Mouse (Mus musculus): ENCODE measurements at regions not wholly inside any gene's neighbourhood (a gene's known extent, or its start where the extent isn't known, plus 50 kb on each side); places are given as distances from the start of the nearest gene placed in this dataset.

DNA sequence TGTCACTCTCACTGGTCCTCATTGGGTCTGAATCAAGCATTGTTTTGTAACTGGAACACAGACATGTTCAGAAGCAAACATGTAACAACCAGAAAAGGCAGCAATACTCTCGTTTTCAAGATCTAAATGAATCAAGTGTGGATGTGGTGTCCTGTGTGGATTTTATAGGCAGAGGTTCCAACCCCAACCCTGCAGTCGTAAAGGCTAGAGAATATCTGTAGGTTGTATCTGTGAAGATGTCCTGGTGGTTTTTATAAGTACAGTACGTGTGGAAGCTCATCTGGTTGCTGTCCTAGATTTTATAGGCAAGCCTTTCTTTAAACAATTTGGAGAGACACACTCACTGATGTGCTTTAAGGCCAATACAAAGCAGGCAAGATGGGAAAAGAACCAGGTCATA is 518.8 kb upstream of the Atp11b start:
- no peak for DNase-seq (ENCODE audit: low spot score)

DNA sequence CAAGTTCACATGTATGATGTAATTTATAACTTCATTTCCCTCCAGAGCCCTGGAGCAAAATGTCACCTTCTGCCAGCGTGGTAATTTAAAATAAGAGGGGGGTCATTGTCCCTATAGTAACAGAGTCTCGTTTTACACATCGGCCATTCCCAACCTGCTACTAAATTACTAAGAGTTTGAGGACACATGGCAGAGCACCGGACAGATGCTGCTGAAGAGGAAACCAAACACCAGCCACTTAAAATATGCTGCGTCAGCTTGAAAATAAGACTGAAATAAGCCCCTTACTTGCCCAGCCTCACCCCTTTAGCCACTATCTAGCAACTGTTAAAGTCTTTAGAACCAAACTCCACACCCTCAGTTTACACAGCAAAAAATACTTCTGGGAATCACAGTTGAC is 518.1 kb upstream of the Atp11b start:
- DNase-seq (ENCODE audit: low spot score): no peak

DNA sequence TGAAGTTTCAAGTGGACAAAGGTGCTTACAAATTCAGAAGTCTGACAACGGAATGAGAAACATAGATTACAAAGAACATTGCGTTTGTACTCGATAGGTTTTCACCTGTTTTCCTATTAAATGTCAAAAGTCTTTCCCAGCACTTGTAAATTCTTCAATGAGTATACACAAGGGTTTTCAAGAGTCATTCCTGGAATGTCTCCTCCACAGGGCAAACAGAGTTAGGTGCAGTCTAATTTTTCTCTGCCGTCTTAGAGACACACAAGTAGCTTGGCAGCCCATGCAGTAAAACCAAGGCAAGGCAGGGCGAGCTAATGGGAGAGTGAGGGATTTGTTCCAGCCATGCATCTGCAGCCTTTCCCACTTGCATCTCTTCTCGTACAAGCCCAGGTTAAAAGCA is 516.6 kb upstream of the Atp11b start:
- no peak for DNase-seq (ENCODE audit: low spot score)

DNA sequence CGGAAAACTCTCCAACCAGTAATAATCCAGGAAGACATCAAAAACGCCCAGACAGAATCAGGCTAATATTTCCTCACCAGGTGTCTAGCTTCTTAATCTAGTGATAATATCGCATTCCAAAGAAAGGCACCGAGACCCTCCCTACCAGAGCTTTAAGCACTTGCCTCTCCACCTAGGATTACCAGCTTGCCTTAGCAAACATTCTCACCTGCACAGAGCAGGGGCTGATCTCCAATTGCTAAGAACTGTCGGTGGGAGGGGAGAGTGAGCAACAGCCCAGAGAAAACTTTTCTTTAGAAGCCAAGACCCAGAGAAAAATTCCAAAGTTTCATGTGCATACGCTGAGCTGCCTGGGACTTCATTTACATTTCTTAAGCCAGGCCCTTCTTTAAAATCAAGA is 511.6 kb upstream of the Atp11b start:
- no peak for DNase-seq (ENCODE audit: low spot score)

DNA sequence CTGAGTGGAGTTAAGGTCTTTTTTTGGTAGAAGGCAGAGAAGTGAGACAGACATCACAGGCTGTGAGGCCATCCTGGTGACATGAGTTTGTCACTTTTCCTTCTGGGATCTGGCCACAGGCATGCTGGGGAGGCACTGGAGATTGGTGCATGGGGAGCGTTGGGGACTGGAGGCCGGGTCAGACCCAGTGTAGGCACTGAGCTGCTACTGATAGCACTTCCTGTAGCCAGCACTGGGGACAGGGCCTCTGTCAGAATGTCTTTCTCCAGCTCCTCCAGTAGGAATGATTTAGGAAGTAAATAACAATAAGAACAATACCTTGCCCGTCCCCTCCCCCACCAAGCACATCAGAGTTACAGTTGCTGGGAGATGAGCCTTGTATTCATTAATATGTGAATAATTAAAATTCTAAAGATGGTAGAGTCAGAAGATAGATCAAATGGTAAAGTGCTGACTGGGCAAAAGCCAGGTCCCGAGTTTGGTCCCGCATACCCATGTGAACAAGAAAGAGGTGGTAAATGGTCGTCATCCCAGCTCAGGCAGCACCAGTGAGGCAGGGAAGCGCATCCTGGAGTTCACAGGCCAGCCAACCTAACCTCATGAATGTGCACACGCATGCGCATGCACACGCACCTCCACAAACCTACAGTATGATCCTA is 510.9 kb upstream of the Atp11b start:
- no peak for DNase-seq (ENCODE audit: low spot score)

- no peak for DNase-seq (ENCODE audit: low spot score)
Observed at GRCm38 (mm10) chr3:35245003-35245402, 508.9 kb upstream of the Atp11b start.

DNA sequence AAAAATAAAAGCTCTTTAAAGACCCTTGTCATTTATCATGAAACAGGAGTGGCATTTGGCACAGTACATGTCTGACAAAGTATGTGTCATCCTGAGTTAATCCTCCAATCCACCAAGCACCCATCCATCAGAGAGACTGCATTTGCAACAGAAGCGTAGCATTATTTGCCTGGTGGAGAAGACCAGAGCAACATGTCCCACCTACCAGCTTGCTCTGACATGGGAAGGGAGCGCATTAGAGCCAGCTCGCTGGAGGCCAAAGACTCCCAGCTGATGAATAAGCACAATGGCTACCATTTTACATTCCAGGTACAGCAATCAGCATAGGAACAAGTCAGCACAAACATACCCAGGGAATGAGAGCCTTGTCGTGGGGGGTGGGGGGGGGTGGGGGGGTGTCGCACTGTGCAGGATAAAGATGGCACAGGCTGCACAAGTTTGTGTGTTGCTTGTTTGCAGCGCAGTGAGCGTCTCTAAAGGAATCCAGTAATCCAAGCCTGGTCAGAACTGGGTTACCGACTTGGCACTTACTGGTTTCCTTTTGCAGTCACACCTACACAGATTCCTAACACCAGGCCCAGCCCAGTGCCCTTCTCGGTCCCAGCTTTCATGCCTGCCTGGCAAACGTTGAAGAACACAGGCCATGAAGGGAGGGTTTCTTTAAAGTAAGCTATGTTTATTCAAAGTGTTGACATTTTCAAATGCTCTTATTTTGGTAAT is 507.8 kb upstream of the Atp11b start:
- DNase-seq (ENCODE audit: low spot score): no peak

DNA sequence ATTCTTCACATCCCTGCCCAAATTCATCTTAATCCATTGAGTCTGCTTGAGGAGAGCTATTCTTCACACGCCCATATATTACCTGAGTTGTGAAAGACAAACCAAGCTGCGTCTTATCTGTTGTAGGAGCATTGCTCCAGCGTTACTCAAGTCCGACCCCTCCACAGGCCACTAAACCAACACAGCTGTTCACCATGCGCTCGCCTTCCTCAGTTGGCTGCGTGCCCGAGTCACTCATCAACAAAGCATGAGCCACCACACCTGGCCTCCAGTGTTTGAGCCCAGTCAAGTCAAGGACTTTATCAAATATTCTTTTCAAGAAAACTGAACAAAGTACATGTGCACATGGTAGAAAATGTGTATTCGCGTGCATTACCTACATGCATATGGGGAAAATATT is 504.7 kb upstream of the Atp11b start:
- DNase-seq (ENCODE audit: low spot score): no peak

DNA sequence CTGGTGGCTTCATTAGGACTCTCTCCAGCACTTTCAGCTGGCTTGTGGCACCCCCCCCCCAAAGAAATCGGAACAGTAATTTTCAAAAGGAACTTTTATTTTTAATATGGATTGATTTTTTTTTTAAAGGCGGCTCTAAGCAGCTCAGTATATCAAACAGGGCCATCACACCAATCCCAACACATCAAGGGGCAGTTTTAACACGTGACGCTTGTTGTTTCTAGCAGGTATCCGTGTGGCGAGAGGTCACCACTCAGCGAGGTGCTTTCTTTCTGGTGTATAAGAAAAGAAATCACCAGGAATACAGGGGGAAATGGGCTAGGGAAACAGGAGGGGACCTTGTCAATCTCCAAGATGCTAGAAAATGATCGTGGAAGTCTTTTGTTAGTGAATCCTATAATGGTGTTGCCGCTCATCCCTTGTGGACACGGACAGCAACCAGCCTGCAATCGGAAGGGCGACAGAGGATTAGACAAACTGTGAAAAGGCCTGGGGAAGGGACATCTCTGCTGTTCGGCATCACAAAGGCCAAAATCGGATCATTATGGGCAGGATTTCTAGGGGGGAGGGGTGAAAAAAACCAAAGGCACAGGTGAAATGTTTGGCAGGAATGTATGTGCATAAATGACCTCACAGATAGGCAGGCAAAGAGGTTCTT is 503.7 kb upstream of the Atp11b start:
- DNase-seq (ENCODE audit: low spot score): no peak

DNA sequence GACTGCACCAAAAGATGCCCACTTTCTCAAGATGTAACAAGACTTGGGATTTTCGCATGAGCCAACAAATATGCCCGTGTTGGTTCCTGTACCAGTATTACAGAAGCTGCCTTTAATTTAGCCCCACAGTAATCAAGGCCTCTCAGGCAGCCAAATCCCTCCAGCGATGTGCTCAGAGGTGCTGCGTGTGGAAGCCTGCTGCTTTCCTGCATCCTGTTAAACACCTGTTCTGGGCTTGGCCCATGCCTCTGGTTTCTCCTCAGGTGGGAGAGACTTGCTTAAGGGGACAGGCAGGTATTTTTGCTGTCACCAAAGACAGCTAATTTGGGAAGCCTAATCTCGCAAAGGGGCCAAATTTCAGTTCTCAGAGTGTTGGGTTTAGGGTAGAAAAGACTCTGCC is 500.0 kb upstream of the Atp11b start:
- no peak for DNase-seq (ENCODE audit: low spot score)

DNA sequence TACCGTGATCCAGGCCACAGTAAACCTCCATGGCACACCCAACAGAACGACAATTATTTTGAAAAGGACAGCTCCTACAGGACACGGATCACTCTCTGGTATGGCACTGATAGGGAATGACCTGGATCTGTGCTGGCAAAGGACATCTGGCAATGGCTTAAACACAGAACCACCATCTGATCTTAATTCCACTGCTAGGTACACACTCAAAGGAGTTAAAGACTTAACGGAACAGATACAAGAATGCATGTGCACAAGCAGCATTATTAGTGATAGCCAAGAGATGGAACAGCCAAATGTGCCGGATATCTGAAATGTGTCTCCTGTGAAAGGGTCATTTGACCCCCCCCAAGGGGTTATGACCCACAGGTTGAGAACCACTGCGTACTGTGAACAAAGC is 493.0 kb upstream of the Atp11b start:
- DNase-seq (ENCODE audit: low spot score): no peak

GRCm38 (mm10) chr3:35268949-35269348 is 485.0 kb upstream of the Atp11b start:
- DNase-seq (ENCODE audit: low spot score): no peak

DNA sequence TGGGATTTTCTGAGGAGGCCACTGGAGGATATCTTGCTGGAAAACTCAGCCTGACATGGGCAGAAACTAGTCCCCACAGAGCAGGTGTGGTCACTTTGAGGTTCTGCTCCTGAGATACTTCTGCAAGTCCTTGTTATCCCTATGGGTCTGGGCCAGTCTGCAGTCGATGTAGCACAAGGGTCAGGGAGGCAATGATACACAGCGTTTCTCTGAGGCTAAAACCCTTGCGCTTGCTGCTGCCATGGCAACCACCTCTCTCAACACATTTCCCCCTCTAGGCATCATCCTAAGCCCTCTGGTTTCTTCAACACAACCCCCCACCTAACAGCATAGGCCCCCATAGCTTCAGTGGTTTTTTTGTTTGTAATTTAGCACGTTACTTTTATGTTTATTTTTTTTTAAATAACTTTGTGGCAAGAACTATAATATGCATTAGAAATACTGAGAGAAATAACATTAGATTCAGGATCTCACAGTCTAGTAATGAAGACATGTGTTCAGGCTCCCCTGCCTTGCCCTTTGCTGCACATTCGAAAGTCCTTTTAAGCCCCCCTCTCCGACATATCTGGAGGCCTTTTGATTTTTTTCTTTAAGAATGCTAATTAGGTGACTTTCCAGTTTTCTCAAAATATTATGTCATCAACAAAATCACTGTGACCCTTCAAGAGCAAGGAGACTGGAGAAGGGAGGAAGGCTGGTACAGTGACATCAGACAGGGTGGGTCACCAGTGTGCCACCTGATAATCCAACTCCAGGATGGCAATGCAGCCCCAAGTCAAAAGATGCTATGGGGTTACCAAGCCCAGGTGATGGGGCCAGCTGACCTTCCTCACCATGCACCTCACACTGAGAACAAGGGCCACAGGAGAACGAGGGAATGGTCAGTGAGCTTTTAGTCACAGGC is 483.7 kb upstream of the Atp11b start:
- DNase-seq (ENCODE audit: low spot score): no peak

DNA sequence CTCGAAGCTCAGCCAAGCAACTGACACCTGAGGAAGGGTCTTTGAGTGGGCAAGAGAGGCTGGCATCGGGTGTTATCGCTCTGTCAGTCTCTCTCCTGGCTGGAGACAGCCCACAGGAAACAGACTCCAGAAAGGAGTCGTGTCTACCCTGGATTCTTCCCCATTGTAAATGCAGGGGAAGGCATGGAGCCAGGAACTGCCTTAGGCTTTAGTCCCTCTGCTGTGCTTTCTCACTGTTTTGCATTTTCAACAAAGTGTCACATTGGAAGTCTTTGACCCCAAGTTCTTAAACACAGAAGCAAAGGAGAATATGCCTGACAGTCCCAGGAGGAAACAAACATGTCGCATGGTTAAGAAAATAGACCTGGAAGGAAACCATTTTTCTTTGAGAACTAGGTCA is 480.4 kb upstream of the Atp11b start:
- no peak for DNase-seq (ENCODE audit: low spot score)

- no peak for DNase-seq (ENCODE audit: low spot score)
Observed at GRCm38 (mm10) chr3:35280981-35281380, 472.9 kb upstream of the Atp11b start.

GRCm38 (mm10) chr3:35282106-35282505 is 471.8 kb upstream of the Atp11b start:
- DNase-seq (ENCODE audit: low spot score): no peak

- no peak for DNase-seq (ENCODE audit: low spot score)
Observed at GRCm38 (mm10) chr3:35294771-35295170, 459.1 kb upstream of the Atp11b start.

- no peak for DNase-seq (ENCODE audit: low spot score)
Observed at GRCm38 (mm10) chr3:35295746-35296145, 458.2 kb upstream of the Atp11b start.

- DNase-seq (ENCODE audit: low spot score): no peak
Observed at GRCm38 (mm10) chr3:35299036-35299435, 454.9 kb upstream of the Atp11b start.

GRCm38 (mm10) chr3:35306013-35306412 is 447.9 kb upstream of the Atp11b start:
- DNase-seq (ENCODE audit: low spot score): no peak

DNA sequence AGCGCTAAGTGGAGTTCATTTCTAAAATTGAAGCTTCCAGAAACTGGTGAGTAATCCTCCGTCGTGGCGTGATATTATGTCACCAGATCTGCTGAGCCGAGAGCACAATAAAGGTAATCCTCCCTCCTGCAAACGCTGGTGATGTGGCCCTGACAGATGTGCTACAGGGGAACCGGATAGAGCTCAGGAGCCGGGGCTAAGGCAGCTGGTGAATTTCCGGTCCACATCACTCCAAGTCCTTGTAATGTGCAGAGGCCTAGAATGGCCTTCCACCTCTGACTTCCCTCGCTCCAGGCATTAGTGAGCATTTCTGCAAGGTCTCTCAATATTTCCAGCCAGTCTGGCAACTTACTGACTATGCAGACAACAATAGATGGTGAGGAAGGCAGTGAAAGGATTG is 439.7 kb upstream of the Atp11b start:
- DNase-seq (ENCODE audit: low spot score): no peak

- DNase-seq (ENCODE audit: low spot score): no peak
Observed at GRCm38 (mm10) chr3:35315162-35315561, 438.7 kb upstream of the Atp11b start.

All from urinary bladder, postnatal 25 days (tissue).